Mouse (Mus musculus) central nervous system, embryonic 11.5 days (tissue): ENCODE measurements around the gene Mien1. TPM values are rescaled to one million over a fixed set of nuclear protein-coding genes. Genes with fewer than 3 reads are reported as not detected.

ENCODE experiments used
- polyA plus RNA-seq: library from polyadenylated mRNA; depleted of rRNA; stranded (reverse); fragments of >200 nt; gene quantifications from 2 replicates; pipeline ENCODE4 v1.2.3, GENCODE M21; 2012; rRNA removed

Mien1 gene
- 73.6 and 108 TPM in 2 replicates for polyA plus RNA-seq

GRCm38 (mm10) chr11:98438331-98439158, at the start of gene Mien1:
Gene Mien1, minus strand, starts transcription at chr11:98438991.

GRCm38 (mm10) chr11:98446213-98446561, 7.4 kb upstream of the Mien1 start, which contains the start of gene Grb7:
Gene Grb7, plus strand, starts transcription at chr11:98446394.

GRCm38 (mm10) chr11:98412273-98412796, 26.5 kb downstream of the Mien1 start, which contains the start of gene Erbb2:
Gene Erbb2, plus strand, starts transcription at chr11:98412470.

GRCm38 (mm10) chr11:98400161-98400726, 38.5 kb downstream of the Mien1 start, which contains the start of gene Pgap3:
Gene Pgap3, minus strand, starts transcription at chr11:98400490.

Other genes with a start within 250 kb of the Mien1 start
- 38.2 and 40.9 TPM in 2 replicates for gene Med1, start 245.7 kb downstream of the Mien1 start, polyA plus RNA-seq
- gene Cdk12, start 235.9 kb downstream of the Mien1 start, polyA plus RNA-seq = 21.6 and 29.6 TPM in 2 replicates
- 2.1 and 3.4 TPM in 2 replicates for gene Neurod2, start 109.3 kb downstream of the Mien1 start, polyA plus RNA-seq
- gene Ppp1r1b, start 90.6 kb downstream of the Mien1 start, polyA plus RNA-seq = 0.65 and 1.3 TPM in 2 replicates
- 55.9 and 61.9 TPM in 2 replicates for gene Stard3, start 80.6 kb downstream of the Mien1 start, polyA plus RNA-seq
- 3.3 and 4.0 TPM in 2 replicates for gene Tcap, start 55.2 kb downstream of the Mien1 start, polyA plus RNA-seq
- gene Pnmt, start 52.5 kb downstream of the Mien1 start, polyA plus RNA-seq = 0.14 and 1.4 TPM in 2 replicates
- 6.9 and 11.2 TPM in 2 replicates for gene Pgap3, start 38.5 kb downstream of the Mien1 start, polyA plus RNA-seq
- 12.3 and 20.9 TPM in 2 replicates for gene Erbb2, start 26.5 kb downstream of the Mien1 start, polyA plus RNA-seq
- gene Grb7, start 7.4 kb upstream of the Mien1 start, polyA plus RNA-seq = 3.2 and 3.3 TPM in 2 replicates
- 0.04 and 0.09 TPM in 2 replicates for gene Ikzf3, start 107.0 kb upstream of the Mien1 start, polyA plus RNA-seq
- 0.09 and 0.44 TPM in 2 replicates for gene Zpbp2, start 112.1 kb upstream of the Mien1 start, polyA plus RNA-seq
- gene Ormdl3, start 148.4 kb upstream of the Mien1 start, polyA plus RNA-seq = 51.7 and 70.0 TPM in 2 replicates
- not detected in 2 replicates for gene Lrrc3c, start 159.3 kb upstream of the Mien1 start, polyA plus RNA-seq
- 0.62 and 2.6 TPM in 2 replicates for gene Gm12355, start 186.7 kb upstream of the Mien1 start, polyA plus RNA-seq
- not detected in 2 replicates for gene Gsdma3, start 187.4 kb upstream of the Mien1 start, polyA plus RNA-seq
- gene Gsdma2, start 207.8 kb upstream of the Mien1 start, polyA plus RNA-seq = 0.11 TPM in 1 of 2 replicates, not detected in the other
- 0.02 TPM in 1 of 2 replicates, not detected in the other for gene Gsdma, start 225.4 kb upstream of the Mien1 start, polyA plus RNA-seq
- 165 and 173 TPM in 2 replicates for gene Psmd3, start 243.6 kb upstream of the Mien1 start, polyA plus RNA-seq